Mouse (Mus musculus) retina, embryonic 14.5 days (tissue): ENCODE results near the gene Rassf2.

Experiments
- DNase-seq: peaks from one replicate; pipeline ENCODE4 v3.0.0-alpha.2; 2015; ENCODE audit warnings: low spot score

Rassf2 gene

DNA sequence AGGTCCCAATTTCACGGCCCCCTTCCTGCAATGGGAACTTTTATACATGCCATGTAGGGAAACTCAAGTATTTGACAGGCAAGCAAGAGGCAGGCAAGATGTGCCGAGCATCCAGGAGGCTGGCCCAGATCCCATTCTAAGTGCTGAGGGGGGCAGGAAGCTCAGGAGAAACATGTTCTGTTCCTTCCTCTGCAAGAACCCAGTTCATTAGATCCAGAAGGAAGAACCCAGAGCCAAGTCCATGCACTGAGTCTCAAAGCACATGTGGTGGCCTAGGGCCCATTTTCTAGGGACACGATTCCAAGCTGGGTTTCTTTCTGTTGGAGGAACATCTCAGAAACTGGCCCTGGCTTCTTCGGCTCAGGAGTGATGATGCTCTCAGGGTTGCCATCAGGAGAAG is 24.6 kb downstream of the Rassf2 start:
- DNase-seq: no peak

DNA sequence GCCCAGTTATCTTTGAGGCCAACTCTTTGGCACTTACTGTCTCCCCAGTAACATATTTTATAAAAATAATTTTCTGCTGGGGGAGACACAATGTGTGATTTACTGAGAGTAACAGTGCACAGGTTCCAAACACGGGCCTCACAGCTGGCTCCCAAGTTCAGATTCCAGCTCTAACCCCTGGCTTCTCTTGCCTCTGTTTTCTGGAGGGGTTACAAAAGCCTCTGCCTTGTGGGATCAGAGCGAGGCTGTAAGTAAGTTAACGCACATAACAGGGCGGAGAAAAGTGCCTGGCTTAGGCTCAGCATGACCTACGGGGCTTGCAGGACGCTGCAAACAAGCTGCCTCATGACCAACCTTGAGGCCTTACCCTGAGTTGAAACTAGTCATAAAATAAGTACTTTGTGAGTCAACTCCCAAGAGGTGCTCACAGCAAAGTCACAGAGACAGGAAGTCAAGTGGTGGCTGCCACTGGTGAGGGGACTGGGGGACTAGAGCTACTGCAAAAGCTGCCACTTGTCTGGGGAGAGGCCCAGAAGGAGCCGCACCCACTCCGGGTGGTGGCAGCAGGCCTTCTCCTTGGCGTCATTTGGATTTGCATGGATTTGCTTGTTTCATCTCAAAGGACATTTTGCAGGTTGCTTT is 25.4 kb downstream of the Rassf2 start:
- no peak for DNase-seq

DNA sequence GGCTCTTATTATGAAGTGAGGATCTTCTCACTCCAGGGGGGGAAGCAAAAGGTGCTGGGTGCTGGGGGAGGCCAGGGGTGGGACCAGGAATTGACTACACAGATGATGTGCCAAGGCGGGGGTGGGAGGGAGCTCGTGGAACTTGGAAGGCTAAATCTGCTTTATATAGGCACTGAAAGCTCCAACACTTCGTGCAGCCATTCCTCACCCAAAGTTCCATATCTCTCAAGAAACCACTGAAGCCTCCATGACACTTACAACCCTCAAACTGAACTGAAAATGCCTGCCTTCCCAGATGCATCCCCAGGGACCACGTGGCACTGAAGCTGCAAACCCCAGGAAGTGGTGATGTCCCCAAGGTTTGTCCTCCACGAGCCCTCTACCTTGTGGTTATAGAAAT is 26.1 kb downstream of the Rassf2 start:
- no peak for DNase-seq

DNA sequence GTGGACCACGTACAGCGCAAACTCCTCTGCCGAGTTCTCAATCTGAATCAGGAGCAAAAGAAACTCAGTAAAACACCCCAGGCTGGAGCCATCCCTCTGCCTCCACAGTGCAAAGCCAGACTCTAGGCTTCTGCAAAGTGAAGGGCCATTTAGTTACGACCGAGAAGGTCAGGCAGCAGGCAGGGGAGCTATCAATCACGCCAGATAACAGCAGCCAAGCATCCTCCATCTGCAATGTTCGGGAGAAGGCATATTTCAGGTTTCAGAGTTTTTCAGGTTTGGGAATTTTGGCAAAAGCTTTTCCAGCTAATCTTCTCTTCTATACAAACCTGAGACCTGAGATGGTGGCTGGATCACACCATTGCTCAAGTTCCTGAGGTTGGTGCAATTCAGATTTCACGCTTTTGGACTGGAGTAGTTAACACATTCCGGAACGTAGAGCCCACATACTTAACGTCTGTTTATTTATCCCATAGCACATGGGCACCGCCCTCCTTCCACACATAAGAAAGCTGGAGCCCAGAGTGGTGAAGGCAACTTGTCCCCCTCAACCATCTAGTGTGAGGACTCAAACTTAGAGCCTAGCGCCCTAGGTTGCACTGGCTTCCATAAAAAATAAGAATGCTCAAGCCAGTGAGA is 28.2 kb downstream of the Rassf2 start:
- DNase-seq: no peak

DNA sequence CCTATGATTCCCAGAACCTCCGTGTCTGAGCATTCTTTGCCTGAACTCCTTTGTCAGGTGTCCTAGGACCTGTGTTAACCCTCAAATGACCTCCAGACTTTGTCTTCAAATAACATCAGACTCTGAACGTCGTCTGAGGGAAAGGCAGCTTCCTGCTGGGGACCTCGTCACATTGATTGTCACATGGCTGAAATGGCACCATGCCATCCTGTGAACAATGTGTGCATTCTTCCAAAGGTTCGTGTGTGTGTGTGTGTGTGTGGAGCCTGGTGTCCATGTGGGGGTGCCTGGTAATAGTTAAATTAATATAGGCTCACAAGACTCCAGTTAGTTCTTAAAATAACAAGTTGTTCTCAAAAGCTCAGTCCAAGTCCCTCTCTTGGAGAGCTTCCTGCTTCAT is 32.7 kb downstream of the Rassf2 start:
- no peak for DNase-seq

DNA sequence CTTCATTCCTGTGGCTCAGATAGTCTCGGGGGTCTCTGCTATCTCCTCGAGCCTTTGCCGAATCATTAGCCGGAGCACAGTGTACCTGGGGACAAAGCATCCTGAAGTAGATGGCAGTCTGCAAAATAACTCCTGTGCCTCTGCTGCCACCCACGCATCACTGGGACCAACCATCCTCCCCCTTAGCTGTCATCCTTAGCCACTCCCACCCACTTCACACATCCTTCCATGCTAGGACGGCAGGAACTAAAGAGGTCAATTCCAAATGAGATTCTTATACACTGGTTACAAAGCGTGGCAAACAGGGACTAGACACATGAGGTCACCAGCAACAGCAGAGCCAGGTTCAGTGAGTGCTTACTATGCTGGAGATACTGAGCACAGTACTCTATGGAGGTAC is 33.7 kb downstream of the Rassf2 start:
- no peak for DNase-seq

DNA sequence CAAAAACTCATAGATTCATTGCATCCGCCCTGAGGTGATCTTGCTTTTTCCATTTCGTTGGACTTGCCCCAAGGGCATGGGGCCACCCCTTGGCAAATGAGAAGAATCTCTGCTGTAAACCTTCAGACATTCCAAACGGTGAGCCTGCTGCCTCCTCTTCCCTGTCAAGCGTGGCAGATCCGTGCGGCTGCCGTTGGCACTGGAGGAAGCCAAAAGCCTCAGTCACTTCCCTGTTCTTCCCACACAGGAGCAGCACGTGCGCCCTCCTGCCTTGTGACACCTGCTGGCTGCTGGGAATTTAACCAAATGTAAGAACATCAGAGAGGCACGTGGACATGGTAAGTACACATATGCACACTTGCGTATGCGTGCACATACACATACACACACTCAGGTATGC is 34.3 kb downstream of the Rassf2 start:
- no peak for DNase-seq

DNA sequence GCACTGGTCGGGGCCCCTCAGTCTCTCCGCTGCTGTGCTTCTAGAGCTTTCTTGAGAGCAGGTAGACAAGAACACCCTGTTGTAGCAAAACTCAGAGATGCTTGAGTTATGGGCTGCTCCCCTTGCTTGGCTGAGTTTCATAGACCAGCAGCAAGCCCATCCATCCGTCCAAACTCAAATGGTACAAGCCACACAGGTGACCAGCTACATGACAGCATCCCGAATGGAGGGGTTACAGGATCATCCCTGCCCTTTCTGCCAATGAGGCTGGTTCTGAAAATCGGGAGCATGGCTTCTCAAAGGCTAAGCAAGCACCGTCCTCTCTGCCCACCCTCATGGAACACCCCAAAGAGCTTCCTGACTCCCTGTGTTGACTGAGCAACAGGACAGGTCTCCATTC is 35.1 kb downstream of the Rassf2 start:
- DNase-seq: no peak

DNA sequence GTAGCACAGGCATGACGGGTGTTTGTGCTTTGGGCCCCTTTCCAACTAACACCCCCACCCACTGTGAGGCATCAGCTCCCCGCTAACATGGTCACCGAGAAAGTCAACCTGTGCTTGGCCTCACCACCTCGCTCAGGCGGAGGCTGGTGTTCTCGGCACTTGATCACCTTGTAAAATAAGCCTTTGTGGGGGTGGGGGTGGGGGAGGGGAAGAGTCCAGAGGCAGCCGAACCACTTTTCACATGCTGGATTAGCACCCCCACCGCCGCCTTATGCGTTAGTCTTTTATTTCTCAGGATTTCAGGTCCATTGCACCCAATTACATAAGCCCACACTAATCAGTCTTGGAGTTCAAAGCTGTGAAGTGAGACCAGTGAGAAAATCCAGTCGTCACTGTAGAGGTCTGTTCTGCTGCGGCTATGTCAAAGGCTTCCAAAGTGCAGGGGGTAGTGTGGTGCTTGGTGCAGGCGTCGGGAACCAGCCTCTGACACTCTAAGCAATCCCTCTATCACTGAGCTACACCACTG is 36.4 kb downstream of the Rassf2 start:
- peak; percentile 37 for DNase-seq

DNA sequence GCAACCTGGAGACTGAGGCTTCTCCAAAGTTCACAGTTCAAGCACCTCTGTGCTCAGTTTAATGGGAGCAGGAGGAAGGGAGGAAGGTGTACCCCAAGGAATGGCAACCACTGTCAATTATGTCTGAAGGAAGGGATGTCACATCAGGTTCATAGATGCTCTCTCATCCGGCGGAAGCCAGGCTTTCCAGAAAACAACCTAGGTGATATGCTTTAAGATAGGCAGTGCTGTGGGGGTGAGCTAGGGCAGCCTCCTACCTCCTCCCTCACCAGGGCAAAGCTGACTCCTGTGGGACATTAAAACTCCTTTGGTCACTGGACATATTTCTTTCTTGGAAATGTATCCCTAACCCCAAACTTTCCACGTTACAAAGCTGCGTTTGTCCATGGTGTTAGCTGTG is 36.9 kb downstream of the Rassf2 start:
- no peak for DNase-seq

DNA sequence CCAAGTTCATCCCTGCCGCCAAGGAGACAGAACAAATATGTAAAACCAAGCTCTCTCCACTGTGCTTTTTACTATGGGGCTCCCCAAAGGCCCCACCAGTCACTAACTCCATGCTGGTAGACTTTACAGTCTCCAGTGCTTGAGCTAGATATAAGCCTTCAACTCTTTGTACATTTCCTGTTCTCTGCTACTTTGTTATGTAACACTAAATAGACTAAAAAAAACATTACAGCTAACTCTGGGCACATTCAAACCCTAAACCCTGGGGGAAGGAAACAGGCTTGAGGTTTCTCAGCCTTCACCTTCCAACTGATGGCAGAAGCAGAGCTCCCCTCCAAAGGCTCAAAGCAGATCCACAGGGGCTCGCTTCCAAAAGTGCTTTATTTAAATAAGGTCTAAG is 37.6 kb downstream of the Rassf2 start:
- no peak for DNase-seq

DNA sequence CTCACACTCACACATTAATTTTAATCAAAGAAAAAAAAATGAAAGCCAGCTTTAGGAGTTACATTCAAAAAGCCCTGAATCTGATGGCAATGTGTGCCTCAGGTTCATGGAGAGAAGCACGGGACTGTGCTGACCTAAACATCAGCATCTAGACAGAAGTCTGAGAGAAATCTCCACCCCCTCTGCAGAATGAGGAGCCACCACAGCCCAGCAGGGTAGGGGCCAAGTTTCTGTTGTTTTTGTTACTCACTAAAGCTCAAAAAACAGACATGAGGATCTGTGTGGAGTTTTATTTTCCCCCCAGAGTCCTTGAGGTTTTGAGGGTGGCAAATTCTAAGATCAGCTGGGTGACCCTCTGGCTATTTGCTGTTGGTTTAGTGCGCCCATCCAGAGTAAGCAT is 41.5 kb downstream of the Rassf2 start:
- no peak for DNase-seq

DNA sequence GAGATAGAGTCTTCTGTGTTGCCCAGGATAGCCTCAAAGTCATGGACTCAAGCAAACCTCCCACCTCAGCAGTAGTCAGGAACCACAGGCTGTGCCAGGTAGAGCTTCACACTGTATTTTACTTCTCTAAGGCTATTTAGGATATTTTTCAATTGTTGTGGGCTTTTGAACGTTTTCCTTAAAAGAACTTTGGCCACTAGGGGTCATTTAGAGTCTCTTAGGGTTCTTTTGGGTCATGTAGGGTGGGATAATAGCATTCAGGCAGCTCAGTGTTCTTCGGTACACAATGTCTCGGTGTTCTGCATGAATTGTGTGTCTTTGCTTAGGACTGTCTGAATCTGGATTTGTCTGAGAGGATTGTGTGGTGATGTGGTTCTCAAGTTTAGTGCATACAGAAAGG is 42.1 kb downstream of the Rassf2 start:
- DNase-seq: no peak

DNA sequence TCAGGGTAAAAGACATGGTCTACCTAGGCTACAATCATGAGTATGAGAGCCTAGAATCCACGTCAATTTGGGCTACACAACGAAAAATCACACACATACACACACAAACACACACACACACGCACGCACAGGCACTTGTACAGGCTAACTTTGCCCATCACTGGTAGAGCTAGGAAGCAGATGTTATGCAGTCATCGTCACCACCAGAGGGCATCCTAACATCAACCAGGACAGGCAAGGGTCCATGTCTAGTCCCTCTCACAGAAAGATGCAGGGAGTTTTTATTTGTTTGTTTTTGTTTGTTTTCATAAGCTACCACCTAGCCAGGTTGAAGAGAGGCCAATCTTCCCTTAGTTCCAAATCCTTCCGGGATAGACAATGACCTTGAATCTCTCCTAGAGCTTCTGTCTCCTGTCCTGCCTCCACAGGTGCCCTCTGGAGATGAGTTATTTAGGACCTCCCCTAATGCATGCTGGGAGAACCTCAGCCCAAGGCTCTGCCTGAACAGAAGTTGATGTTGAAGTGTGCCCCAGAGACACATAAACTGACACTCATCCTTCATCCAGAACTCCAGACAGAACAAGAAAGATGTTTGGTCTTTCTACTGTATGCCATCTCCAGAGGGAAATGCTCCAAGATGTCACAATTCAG is 47.4 kb downstream of the Rassf2 start:
- peak; percentile 85 for DNase-seq

DNA sequence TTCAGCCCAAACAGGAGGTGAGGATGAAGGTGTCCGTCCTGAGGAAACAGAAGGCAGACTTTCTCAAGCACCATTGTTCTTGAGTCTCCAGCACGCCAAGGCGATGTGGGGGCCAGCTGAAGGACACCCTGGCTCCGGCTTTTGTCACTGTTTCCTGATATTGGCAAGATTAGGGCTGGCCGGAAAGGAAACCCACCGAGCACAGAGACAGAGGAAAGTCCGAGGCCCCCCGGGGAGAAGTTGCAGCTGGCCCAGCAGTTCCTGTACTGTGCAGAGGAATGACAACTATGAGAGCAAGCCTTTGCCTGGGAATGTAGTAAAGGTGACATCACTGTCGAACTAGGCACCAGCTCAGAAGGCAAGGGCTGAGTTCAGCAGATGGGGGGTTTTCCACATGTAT is 49.2 kb downstream of the Rassf2 start:
- no peak for DNase-seq

DNA sequence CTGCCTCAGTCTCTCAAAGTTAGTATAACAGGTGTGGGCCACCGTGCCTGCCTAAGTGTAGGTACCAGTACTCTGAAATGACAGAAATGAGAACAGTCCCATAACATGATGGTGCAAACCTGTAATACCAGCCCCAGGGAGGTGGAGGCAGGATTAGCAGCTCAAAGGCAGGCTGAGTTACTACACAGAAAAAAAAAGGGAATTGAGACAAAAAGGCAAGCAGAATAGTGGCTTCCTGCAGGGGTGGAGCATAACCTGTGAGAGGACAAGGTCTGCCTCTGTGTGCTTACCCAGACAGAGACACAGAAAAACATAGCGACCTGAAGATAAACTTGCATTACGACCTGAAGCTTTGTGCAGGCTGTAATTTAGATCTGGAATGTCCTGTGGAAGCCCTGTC is 53.4 kb downstream of the Rassf2 start:
- DNase-seq: no peak

DNA sequence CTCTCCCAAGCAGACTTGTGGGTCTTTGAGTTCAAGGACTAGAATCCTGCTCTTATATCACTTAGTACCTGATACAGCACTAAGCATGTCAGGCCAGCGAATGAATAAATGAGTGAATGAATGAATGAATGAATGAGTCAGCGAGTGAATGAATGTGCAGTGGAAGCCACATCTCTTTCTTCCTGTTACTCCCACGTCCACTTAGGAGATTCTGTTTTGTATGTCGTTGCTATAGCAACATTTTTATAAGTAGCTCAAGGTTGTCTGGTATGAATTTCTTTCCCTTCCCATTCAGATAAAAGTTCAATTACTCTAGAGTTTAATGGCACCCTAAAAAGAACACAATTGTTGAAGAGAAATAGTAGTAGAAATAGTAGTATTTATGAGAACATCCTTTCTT is 59.0 kb downstream of the Rassf2 start:
- no peak for DNase-seq

DNA sequence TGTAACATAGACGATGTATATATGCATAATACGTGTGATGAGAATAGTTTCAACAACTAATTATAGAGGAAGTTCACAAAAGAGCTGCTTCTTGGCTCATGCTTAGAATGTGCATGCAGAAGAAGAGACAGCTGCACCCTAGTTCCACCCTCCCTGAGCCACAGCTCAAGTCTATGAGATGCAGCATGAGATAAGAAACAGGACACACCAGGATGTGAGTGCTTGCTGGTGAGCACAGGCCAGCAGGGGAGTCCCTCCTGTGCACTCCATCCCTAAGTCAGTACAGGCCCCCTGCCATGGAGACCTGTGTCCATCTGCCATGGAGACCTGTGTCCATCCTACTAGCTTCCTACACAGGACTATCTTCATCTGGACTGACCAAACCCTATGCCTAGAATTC is 59.5 kb downstream of the Rassf2 start:
- no peak for DNase-seq

DNA sequence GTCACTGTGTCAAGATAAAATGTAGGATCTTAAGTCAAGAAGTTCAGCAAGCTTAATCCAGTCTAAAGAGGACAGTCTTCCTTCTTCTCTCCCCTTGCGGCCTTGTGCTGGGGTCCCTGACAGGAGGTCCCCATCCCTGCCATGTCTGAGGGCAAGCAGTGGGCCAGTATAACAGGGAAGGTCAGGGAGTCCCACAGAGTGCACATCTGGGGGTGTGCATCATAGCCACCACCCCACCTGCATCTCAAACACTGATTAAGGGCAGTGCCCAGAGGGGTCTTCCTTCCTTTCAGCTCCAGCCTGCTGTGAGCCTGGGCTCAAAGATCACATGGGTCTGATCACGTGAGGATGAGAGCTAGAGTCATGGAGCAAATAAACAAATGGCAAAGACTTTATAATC is 68.4 kb downstream of the Rassf2 start:
- DNase-seq: no peak

DNA sequence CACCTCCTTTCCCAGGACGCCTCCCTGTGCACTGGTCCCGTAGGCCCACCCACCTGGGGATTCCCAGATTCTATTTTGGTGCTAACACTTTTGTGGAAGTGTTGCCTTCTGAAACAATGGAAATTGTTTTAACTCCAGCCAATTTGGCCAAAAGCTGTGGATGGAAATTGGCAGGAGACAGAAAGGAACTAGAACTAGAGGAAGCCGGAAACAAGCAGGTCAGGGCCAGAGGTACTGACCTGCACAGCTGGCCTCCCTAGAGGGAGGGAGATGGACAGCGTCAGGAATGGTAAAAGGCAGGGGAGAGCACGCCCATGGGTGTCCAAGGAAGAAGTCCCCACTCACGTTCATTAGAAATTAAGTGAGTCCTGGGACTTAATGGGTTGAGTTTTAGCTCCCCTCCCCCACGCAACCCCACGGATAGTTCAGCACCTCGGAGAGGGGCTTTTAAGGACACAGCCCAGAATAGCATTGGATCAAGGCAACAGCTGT is 72.3 kb downstream of the Rassf2 start:
- DNase-seq: no peak

DNA sequence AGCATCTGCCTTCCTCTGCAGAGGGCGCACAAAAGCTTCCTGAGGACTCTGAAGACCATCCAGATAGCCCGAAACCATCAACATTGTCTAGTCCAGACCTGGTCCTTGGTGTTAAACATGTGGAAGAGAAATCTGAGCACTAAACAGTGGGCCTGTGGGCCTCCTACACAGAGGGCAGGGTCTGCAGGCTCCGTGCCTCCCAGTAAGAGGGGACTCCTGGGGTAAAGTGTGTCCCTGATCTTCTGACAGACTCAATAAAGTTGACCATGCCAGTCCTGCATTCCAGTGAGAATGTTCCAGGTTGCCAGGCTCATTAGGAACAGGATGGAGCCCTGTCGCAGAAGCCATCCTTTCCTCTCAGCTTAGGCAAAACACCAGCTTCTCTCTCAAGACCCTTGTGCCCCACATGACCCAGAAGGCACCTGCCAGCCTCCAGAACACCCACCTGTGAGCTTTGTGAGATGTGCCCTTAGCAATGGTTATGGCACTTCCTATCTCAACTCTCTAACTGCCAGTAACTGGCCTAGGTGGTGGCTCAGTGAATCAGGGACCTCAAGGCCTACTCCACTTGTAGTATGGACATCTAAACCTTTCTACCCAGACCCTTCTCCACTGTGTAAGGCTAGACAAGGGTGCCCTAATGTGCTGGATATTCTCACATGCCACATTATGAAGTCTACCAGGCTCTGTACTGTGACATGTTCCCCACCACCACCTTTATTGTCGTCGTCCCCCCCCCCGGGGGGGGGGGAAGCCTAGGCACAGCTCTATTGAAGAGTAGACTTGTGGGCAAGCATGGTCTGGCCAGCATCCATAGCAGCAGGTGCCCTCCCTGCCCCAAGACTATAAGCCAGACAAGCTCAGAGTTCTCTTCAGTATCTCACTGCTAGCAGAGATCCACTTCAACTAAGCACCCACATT is 73.5 kb downstream of the Rassf2 start:
- no peak for DNase-seq

DNA sequence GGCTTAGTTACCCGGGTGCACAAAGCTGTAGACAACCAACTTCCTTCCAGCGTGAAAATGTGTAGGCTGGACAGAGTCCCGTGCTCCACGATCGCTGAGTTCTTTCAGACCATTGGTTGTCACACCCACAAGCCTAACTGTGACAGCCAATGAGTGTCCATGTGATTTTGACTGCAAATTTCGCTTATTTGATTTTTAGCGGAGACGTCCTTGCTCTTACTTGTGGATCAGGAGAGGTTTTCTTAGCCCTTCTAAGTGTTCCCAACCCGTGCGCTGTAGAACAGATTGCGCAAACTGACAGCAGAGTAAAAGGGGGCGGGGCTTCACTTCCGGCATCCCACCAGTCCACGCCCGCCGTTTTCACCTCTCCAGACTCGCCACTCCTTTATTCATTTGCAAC is 74.8 kb downstream of the Rassf2 start:
- peak; percentile 58 for DNase-seq
